Mouse (Mus musculus) yolk sac, embryonic 10.5 days (tissue): ENCODE data around the gene Hist1h2bf.
"Not testable (repeated sequence)": the region's sequence is repeated elsewhere in the genome, so short reads cannot be mapped to it uniquely, and the experiment has no call there.

ENCODE experiments used
- DNase-seq: peaks from one replicate; pipeline ENCODE4 v3.0.0-alpha.2; 2017; ENCODE audit warnings: low spot score

The Hist1h2bf gene

GRCm38 (mm10) chr13:23586940-23587225 lies 12.9 kb upstream of the Hist1h2bf start:
- no peak for DNase-seq

- no peak for DNase-seq
These were observed 12.3 kb upstream of the Hist1h2bf start for GRCm38 (mm10) chr13:23586099-23586939.

DNA sequence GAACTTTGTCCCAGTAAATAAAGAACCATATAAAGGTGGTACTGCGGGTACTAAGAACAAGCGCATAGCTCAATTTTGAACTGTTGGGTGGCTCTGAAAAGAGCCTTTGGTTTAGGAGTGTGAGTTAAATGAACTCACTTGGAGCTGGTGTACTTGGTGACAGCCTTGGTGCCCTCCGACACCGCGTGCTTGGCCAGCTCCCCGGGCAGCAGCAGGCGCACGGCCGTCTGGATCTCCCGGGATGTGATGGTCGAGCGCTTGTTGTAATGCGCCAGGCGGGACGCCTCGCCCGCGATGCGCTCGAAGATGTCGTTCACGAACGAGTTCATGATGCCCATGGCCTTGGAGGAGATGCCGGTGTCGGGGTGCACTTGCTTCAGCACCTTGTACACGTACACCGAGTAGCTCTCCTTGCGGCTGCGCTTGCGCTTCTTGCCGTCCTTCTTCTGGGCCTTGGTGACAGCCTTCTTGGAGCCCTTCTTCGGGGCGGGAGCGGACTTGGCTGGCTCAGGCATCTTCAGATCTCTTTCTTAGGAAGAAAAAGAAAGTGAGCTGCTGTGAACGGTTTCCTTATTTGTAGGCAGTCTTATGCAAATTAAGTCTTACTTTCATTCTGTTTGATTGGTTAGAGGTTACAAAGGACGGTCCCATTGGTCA lies 11.6 kb upstream of the Hist1h2bf start:
- peak; percentile 93 for DNase-seq

DNA sequence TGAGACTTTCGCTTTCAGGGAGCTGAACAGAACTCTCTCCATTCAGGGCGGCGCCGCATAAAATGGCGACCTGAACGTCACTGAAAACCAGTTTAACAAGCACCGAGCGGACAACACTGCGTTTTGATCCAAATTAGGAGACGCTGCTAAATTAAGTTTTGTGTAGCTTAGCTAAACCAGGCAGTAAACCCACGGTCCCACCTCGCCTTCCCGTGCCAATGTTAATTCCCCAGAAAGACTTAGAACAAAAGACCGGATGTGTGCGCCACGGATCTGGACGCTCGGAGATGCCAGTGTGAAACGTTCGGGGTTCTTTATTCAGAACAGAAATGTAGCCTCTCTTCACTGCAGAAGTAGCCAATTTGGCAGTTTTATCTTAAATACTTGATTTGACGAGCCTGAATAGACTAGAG lies 11.0 kb upstream of the Hist1h2bf start:
- peak; percentile 79 for DNase-seq

- DNase-seq: no peak
These were observed 10.3 kb upstream of the Hist1h2bf start for GRCm38 (mm10) chr13:23584331-23584730.

DNA sequence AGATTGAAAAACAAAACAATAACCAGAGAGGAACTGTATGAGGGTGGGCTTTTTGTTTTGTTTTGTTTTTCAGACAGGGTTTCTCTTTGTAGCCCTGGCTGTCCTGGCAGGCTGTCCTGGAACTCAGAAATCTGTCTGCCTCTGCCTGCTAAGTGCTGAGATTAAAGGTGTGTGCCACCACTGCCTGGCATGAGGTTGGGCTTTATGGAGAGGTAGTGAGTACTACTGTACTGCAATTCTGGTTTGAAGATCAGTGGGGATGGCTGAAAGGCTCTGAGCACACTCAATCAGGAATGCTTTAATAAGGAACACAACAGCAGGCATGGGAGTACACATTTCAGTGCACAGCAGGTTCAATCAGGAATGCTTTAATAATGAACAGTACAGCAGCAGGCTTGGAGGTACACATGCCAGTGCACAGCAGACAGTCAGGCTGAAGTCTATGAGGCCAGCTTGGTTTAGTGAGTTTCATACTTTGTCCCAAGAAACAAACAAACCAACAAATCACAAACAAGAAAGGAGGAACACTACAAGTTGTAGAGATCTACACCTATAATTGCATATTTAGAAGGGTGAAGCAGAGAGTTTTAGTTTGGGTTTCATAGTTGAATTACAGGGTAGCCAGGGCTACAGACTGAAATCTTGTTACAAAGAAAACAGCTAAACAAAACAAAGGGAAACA lies 9.5 kb upstream of the Hist1h2bf start:
- no peak for DNase-seq

- DNase-seq: no peak
These were observed 8.4 kb upstream of the Hist1h2bf start for GRCm38 (mm10) chr13:23582219-23583056.

DNA sequence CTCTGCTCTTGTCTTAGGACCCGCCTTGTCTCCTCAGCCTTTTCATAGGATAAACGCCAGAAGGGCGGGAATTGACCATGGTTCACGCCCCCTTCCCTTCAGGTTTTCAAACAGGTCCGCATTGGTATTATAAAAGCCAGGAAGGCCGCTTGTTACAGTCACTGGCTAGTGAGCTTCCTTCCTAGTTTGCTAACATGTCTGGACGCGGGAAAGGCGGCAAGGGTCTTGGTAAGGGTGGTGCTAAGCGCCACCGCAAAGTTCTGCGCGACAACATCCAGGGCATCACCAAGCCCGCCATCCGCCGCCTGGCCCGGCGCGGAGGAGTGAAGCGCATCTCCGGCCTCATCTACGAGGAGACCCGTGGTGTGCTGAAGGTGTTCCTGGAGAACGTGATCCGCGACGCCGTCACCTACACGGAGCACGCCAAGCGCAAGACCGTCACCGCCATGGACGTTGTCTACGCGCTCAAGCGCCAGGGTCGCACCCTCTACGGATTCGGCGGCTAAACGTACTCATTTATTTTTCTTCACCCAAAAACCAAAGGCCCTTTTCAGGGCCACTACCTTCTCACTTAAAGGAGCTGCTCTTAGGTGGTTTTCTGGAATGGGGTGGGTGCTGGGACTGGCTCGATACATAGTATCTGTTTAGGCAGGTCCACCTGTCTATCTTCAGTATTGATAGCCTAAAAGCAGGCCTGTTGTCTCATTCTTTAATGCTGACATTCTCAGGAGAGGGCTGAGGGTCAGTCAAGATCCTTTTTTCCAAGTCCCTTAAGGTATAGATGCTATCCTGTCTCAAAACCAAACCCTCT lies 7.6 kb upstream of the Hist1h2bf start, which contains the start of gene Hist1h4d:
TSS of gene Hist1h4d (plus strand) at position 191 of the 811 bp plus-strand sequence.
- peak; percentile 99 for DNase-seq

GRCm38 (mm10) chr13:23577835-23578234 lies 3.8 kb upstream of the Hist1h2bf start:
- DNase-seq: no peak

DNA sequence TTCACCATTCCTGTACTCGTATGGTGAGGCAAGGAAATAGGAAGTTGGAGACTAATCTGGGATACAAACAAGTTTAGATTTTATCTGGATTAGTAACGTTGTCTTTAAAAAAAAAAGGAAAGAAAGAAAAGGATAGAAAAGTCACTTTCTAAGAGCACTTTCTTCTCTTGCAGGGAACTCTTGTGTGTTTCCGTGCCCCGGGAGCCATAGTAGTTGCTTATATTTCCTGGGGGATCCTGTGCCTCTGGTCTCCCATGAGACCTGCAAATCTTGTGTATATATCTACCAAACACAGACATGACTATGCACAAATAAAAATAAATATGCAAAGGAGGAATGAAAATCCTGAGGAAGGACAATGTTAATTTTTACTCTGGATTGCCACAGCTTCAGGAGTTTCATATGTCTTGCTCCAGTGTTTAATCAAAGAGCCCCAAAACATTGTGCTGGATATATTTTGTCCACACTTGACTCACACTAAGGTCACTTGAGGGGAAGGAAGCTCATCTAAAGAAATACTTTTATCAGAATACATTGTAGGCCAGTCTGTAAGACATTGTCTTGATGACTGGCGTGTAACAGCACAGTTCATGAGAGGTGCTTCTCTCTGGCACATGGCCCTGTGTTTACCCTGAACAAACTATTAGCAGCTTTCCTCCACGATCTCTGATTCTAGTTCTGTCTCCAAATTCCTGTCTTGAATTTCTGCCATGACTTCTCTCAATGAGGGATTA lies 3.1 kb upstream of the Hist1h2bf start:
- no peak for DNase-seq

DNA sequence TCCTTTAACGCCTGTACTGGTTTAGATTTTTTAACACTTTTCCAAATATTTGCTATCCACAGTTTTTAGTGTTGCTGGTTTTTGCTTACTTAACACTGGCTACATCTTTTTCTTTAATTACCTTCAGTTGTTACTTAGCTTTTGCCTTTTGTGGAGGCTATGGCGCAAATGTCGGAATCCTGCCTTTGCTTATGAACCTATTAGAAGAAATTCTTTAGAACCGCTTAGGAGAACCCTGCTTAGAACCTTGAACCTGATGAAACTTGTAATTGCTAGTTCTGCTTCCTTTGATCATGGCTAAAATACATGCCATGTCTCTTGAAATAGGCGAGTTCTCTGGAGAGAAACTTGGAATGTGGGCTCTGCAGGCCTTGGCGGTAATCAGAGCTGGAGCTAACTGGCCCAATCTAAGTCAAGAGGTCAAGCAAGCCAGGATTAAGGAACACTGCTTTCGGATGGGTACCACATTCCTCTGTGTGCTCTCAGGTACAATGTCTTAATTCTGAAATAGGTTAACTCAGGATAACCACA lies 2.4 kb upstream of the Hist1h2bf start:
- peak; percentile 68 for DNase-seq

GRCm38 (mm10) chr13:23575864-23576313 lies 1.9 kb upstream of the Hist1h2bf start:
- peak; percentile 33 for DNase-seq

DNA sequence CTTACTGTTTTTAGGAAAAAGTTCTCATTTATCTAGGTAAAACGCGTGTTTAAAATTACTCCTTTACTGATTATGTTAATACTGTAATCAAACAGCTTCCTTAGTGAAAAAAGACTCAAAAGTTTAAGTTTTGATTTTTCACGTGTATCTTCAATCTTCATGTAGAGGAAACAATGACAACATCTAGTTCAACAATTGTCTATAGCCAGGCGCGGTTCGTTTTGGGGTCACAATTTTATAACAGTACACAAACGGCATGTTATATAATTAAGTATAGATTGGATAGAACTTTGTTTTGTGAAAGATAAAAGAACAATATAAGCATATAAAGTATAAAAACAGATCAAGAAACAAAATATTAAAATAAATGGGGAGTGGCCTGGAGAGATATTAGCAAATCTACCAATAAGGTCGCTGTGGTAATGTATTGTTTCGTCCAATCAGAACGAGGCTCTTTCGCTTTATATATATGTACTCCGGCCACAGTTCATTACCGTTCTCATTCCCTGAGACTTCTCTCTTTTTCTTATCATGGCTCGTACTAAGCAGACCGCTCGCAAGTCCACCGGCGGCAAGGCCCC lies 1.4 kb upstream of the Hist1h2bf start, which contains the start of gene Hist1h3d:
TSS of gene Hist1h3d (plus strand) at position 493 of the 581 bp plus-strand sequence.
- peak; percentile 89 for DNase-seq

GRCm38 (mm10) chr13:23574546-23575170 lies 662 bp upstream of the Hist1h2bf start:
- DNase-seq: not testable (repeated sequence)

DNA sequence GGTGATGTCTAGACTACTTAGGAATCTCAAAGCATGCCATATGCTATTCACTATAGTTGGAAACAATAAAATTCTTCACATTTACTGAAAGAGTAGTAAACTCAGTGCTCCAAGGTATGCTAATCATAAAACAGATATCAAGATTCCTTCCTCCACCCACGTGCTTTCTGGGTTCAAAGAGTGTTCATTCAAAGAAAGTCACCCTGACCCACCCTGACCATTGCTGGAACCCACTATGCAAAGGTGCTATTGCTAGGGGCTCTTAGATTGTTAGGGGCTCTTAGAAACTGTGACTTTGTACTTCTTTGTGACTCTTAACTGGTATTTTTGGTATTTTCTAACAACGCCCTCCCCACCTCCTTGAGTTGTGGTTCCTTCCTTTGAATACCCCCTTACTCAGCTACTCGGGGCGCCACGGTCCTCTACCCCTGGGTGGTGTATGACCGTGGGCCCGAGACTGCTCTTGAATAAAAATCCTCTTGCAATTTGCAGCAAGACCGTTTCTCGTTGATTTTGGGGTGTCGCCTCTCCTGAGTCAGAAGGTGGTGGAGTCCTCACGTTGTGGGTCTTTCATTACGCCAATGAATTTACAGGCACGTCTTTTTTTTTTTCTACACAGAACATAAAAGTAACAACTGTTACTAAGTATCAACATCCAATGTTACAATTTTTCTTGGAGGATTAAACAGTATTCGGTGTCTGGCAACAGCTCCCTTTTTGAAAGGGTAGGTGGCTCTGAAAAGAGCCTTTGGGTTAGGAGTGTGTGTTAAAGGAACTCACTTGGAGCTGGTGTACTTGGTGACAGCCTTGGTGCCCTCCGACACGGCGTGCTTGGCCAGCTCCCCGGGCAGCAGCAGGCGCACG lies 730 bp downstream of the Hist1h2bf start:
- peak; percentile 33 for DNase-seq

DNA sequence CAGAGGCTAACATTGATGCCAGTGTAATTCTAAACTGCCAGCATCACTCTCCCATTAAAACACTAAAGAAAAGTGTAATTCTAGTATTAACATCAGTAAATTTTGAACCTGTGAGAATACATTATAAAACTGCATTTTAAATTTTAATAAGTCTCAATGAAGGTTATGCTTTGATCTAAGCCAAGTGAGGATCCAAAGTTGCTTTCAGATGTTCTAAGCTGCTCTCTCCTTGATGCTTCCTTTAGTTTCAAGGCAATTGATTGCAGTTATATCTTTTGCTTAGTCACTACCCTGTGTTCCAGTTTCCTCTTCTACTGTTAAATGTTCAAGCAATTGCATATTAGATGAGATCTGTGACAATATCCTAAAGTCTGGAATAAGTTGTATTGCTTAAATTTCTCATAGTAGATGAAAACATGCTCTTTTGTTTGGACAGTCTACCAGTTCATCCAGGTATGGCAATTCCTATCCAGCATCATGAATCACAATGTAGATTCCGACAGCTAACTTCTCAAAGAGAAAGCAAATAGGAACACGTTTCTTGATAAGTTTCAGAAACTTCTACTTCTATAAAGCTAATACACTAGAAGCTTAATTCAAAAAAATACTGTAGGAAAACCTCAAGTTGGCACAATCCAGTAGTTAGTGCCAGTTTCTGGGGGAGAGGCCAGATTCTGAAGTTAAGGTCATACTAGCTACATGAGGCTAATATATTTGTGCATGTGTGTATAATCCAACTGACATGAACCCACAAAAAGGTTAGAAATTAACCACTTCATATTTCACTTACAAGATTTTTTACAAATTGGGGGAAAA lies 1.6 kb downstream of the Hist1h2bf start:
- DNase-seq: no peak
